Mouse (Mus musculus): ENCODE results near the gene Pkp2. TPM values are rescaled to one million over a fixed set of nuclear protein-coding genes. Genes with fewer than 3 reads are reported as not detected.
"Not testable (repeated sequence)": the region's sequence is repeated elsewhere in the genome, so short reads cannot be mapped to it uniquely, and the experiment has no call there.

Gene Pkp2
- 10 to 100 TPM; 41.2 to 43.9 TPM for total RNA-seq (2021)
- long read RNA-seq, experiment 1, transcript Pkp2-201 (13 exons, 2,918 nt), result major isoform, 29 of 45 reads
- long read RNA-seq, experiment 1, partial matches to known transcripts, result 4 of 45 reads
- long read RNA-seq, experiment 1, other reads (novel, unspliced or antisense), result 8 of 45 reads
- long read RNA-seq, experiment 2, transcript Pkp2-201 (13 exons, 2,918 nt), result major isoform, 37 of 53 reads
- long read RNA-seq, experiment 2, partial matches to known transcripts, result 3 of 53 reads
- long read RNA-seq, experiment 2, other reads (novel, unspliced or antisense), result 10 of 53 reads

DNA sequence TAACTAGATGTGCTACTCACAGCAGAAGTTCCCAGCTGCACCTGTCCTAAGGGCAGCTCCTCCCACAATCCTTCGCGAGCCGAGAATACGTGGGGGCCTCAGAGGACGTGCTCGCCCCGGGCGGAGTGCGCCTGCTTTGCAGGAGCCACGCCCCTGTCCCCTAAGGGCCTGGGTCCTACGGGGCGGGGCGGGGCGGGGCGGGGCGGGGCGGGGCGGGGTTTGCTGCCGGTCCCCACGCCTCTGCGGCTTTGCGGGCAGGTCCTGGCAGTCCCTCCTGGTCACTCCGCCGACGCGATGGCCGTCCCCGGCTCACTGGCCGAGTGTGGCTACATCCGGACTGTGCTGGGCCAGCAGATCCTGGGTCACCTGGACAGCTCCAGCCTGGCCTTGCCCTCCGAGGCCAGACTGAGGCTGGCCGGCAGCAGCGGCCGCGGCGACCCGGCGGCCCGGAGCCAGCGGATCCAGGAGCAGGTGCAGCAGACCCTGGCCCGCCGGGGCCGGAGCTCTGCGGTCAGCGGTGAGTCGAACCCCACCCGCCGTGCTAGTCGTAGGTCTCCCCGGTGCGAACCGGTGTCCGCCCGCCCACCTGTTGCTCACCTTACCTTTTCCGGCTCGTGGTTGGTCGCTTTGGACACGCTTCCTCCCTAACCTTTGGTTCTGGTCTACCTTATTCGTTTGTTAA, at the start of gene Pkp2:
Gene Pkp2 (plus strand): TSS at position 240 of the 682 bp plus-strand sequence.
- DNase-seq (ENCODE audit: low spot score in 2 of 2), result peak; percentile 35 to 67

DNA sequence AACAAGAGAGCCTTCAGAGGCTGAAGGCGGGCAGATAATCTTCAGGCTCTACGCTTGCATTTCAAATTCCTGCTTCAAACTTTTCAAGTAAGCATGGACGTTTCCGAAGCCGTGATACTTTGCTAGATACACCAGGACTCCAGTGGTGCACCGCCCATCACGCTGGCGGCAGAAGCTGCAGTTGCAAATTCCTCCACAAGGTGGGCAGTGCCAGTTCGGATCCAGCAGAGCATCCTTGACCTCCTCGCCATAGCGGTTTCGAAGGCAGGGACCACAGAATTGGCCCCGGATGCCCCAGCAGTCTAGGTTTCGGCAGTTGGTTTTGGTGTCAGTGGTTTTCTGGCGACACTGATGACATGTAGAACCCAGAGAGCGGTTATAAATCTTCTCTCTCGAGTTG, 15.7 kb upstream of the Pkp2 start:
- DNase-seq (ENCODE audit: low spot score in 2 of 2), result no peak

- DNase-seq (ENCODE audit: low spot score in 2 of 2), result peak in 1 of 2 experiments; percentile 54
Measured at GRCm38 (mm10) chr16:16201991-16202390, 11.1 kb upstream of the Pkp2 start.

GRCm38 (mm10) chr16:16204648-16205047, 8.5 kb upstream of the Pkp2 start:
- DNase-seq (ENCODE audit: low spot score in 2 of 2), result no peak

GRCm38 (mm10) chr16:16212723-16213078, 417 bp upstream of the Pkp2 start:
- DNase-seq (ENCODE audit: low spot score in 2 of 2), result peak in 1 of 2 experiments; percentile 64

DNA sequence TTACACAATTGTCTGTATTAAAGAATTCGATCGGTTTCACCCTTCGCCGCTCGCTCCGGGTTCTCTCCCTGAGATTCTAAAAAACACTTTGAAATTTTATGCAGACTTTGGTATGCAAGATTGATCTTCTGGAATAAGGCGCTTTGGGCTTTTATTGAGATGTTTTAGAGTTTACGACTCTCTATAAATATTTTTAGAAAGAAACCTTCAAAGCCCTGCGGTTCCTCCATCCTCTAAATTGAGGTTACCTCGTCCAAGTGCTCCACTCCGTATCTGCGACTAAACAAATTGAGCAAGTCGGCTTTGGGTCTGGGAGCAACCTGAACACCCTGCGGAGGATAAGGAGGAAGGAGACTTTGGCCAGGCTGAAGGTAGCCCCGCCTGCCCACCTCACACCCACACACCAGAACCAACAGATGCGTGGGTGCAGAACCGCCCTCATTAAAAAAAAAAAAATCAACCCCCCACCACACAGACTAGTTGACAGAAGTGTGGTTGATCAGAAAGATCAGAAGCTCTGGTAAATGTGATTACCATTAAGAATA, 715 bp downstream of the Pkp2 start:
- no peak for DNase-seq (ENCODE audit: low spot score in 2 of 2)

DNA sequence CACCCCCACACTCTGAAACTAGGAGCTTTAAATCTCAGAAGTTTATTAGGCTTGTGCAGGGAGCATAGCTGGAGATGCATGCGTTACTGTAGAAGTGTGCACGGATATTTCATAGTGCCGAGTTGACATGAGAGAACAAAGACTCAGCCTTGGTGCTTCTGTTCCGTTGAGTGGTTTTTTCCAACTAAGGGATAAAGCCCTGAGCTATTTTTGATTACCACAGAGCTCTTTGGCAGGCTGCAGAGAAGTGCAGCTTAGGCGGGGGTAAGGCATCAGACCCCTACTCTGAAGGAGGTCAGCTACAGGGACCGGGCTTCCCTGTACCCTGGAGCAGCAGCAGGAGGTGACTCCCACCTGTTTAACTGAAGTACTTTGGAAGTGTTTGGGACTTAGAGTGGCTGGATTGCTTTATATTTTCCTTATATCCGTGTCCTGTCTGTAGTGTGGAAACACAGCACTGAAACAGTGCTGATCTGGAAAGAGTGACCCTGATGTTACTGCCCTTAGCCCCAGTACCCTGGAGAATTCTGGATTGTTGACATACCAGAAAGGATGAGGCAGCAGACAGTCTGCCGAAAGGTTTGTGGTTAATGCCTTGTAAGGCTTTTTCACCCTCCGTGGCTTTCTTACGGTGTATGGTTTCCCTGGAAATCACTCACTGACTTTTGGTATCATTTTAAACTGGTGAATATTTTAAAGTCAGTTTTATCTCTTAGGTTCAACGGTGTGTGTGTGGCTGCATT, 2.7 kb downstream of the Pkp2 start:
- no peak for DNase-seq (ENCODE audit: low spot score in 2 of 2)

- no peak for DNase-seq (ENCODE audit: low spot score in 2 of 2)
Measured at GRCm38 (mm10) chr16:16216934-16217333, 3.8 kb downstream of the Pkp2 start.

DNA sequence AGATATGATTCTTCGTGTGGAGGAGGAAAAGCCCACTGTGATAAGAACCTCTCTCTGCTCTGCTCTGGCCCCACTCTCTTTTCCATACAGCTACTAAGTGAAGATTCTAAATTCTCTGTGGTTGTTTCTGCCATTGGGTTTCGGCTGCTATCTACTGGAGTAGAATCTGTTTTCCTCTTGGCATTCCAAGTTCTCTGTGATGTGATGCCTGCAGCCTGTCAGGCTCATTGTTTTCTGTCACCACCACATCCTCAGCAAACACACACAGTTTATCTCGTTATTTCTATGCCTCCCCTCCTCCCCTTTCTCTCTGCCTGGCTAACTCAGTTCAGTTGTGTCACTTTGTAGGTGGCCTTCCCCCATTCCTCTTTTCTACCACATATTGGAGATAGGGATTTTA, 6.7 kb downstream of the Pkp2 start:
- no peak for DNase-seq (ENCODE audit: low spot score in 2 of 2)

DNA sequence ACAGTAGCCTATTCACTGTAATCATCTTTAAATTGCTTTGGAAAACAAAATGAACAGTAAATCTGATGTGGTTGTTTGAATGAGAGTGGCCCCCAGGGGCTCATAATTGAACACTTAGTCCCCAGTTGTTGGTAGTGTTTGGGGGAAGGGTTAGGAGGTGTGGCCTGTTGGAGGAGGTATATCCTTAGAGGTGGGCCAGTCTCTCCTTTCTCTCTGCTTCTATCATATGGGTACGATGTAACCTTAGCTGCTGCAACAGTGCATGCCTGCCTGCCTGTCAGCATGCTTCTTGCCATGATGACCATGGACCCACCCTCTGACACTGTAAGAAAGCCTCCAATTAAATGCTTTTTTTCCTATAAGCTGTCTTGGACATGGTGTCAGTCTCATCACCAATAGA, 9.5 kb downstream of the Pkp2 start:
- no peak for DNase-seq (ENCODE audit: low spot score in 2 of 2)

DNA sequence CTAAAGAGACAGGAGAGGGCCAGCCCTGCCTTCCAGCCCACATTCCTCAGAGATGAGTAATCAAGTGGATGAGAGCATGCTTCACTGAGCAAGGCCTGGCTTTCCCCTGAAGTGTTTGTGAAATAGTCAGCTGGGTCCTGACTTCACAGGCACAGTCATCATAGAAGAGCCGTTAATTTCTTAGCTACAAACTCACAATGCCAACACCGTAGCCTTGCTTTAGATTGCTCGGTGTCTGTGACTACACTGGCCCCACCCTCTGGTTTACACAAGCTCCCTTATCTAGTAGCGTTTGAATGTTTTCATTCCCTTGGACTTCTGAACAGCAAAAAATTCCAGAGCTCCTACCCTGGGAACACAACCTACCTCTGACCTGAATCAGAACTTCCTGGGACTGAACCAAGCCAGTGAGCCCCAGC, 11.4 kb downstream of the Pkp2 start:
- no peak for DNase-seq (ENCODE audit: low spot score in 2 of 2)

- DNase-seq (ENCODE audit: low spot score in 2 of 2), result peak; percentile 26 to 61
Measured at GRCm38 (mm10) chr16:16225828-16226227, 12.7 kb downstream of the Pkp2 start.

GRCm38 (mm10) chr16:16230439-16230838, 17.3 kb downstream of the Pkp2 start:
- no peak for DNase-seq (ENCODE audit: low spot score in 2 of 2)

GRCm38 (mm10) chr16:16233919-16234318, 20.8 kb downstream of the Pkp2 start:
- no peak for DNase-seq (ENCODE audit: low spot score in 2 of 2)

DNA sequence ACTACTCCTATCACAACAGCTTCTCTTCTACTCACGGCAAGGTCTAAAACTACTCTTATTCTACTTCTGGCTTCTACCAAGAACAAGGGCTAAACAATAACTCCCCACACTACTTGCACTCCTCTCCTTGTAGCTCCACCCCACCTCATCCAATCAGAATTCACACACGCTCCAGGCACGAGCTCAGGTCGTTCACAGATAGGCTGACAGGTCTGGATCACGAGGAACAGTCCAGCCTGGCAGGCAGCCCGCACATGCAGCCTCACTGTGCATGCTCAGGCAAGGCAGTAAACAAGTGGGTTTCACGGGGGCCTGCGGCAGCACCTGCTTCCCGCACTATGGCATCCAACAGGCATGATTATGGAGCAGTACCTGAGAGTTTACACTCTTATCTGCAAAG, 23.6 kb downstream of the Pkp2 start:
- DNase-seq (ENCODE audit: low spot score in 2 of 2), result not testable (repeated sequence)

DNA sequence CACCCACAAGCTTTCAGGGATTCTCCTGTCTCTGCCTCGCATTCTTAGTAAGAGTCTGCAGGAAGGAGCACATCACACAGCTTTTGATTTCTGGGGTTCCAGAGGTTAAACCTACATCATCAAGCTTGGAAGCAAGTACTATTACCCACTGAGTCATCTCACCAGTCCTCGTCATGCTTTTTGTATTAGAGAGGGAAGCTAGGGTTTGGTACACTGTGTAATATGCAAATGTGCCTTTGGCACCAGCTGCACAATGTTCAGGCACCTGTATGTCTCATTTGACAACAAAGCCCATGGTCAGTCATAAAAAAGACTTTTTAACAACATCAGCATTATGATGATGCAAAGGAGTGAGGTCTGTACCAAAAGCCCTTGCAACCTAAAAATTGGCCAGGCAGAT, 25.2 kb downstream of the Pkp2 start:
- no peak for DNase-seq (ENCODE audit: low spot score in 2 of 2)

DNA sequence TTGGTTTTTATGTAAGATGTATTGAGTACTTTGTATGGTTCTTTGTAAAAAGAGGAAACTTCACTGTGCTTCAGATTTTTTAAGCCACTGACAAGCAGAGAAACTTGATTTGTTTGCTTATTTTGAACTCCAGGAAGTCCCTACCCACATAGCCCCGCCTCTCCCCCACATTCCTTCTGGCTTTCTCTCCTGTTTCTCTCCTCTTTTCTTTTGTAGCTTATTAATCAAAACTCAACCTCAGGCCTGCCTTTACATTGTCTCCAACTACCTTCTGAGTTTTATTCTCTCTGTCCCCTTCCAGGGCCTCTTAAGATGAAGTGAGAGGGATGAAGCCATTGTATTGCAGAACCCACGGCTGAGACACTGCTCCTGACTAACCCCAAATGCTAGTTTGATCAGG, 31.6 kb downstream of the Pkp2 start:
- DNase-seq (ENCODE audit: low spot score in 2 of 2), result no peak

DNA sequence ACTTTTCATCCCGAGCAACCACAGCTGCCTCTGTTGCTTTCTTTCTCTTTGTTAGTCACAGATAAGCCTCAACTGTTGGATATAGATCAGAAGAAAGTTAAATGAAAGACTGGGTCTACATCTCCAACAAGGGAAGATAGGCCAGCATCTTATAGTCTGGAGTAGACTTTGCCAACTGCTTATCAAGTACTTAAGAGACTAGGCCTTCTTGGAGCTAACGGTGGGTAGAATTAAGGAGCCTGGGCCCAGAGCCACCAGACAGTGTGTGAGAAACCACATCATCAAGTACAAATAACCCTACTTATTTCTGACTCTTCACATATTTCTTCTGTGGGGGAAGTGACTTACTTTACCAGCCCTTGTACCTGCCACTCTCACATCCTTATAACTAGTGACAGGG, 37.4 kb downstream of the Pkp2 start:
- no peak for DNase-seq (ENCODE audit: low spot score in 2 of 2)

GRCm38 (mm10) chr16:16253326-16254074, 40.4 kb downstream of the Pkp2 start:
- DNase-seq (ENCODE audit: low spot score in 2 of 2), result peak; percentile 12 to 34

GRCm38 (mm10) chr16:16255217-16255616, 42.1 kb downstream of the Pkp2 start:
- DNase-seq (ENCODE audit: low spot score in 2 of 2), result no peak

DNA sequence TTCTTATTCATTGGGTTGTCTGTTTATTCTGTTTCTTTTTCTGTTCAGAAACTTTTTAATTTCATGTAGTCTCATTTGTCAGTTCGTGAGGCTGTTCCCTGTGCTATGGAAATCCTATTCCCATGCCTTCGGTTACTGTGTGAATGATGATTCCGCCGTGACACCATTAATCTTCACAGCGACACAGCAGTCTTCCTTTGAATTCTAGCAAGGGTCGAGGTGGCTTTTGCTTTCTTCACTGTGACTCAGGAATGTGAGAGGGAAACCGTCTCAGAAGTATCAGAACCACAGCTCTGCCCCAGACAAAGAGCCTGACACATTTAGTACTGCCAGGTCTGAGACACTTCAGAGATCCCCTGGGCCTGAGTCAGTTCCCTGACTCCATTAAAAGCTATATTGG, 42.8 kb downstream of the Pkp2 start:
- DNase-seq (ENCODE audit: low spot score in 2 of 2), result no peak

All from layer of hippocampus, postnatal 14 days (tissue).